Mouse (Mus musculus) heart, postnatal 14 days (tissue): ENCODE results near the gene Ift57. TPM values are rescaled to one million over a fixed set of nuclear protein-coding genes. Genes with fewer than 3 reads are reported as not detected.

Experiments used
- DNase-seq, 2 experiments: peaks; one replicate each; pipeline ENCODE4 v3.0.0; 2021 to 2022
- intact Hi-C: fragments of 180-260 bp; cut with DNase I; formaldehyde crosslinking; loops from one replicate; pipeline ENCODE4 v1.15.1; 2025
- long read RNA-seq, 2 experiments: library from polyadenylated mRNA; stranded (forward); transcript quantifications; one replicate each; pipeline ENCODE4 v2.0.0; 2021
- total RNA-seq, 2 experiments: library from RNA; stranded (reverse); gene quantifications; 2 replicates each; pipeline ENCODE4 v1.2.3; 2021

The Ift57 gene
- 10 to 100 TPM; 10.9 to 13.0 TPM for total RNA-seq
- long read RNA-seq, experiment 1, transcript Ift57-201 (11 exons, 2,601 nt) = major isoform, 20 of 25 reads
- long read RNA-seq, experiment 1, partial matches to known transcripts = 2 of 25 reads
- long read RNA-seq, experiment 1, other reads (novel, unspliced or antisense) = 2 of 25 reads
- long read RNA-seq, experiment 2, transcript Ift57-201 (11 exons, 2,601 nt) = major isoform, 19 of 23 reads
- long read RNA-seq, experiment 2, partial matches to known transcripts = 0 of 23 reads
- long read RNA-seq, experiment 2, other reads (novel, unspliced or antisense) = 4 of 23 reads

- intact Hi-C loops = loop anchor here (5.0 kb wide), 1 partner anchor 158 kb away; no protein-coding TSS in a partner anchor
- peak; percentile 98 to 99 for DNase-seq
Measured at GRCm38 (mm10) chr16:49698620-49699525, at the start of gene Ift57. Gene Ift57 (plus strand): TSS chr16:49699233.

DNA sequence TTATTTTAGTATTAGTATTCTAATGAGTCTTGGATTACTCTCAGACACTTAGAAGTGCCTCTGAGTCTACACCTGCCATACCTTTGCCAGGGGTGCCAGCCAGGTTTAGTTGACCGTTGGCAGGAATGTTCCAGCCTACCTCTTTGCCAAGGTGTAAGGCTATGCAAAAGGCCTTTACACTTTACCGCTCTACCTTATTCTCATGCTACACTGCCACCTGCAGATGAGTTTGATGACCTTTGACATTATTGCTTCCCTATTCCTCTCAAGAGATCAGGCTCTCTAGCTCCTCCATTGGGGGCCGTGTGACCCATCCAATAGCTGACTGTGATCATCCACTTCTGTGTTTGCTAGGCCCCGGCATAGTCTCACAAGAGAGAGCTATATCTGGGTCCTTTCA, 41.9 kb upstream of the Ift57 start:
- DNase-seq = no peak
- intact Hi-C loops = no loop called here

GRCm38 (mm10) chr16:49658029-49658428, 41.0 kb upstream of the Ift57 start:
- no peak for DNase-seq
- intact Hi-C loops = no loop called here

DNA sequence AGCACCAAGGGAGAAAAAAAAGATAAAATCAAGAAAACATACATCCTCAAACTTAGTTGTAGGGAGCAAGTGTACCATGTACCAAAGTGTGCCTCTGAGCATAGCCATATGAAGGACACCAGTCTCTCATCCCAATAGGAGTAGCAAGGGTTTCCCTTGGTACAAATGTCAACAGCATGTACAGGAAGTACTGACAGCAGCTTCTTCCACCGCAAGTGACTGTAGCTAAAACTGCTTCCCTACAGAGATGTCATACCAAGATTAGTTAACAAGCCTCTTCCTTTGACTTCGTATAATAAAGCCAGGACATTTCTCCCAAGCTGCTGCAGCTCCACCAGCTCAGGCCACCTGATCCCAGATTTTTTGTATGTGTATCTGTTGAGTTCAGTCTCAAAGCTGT, 39.9 kb upstream of the Ift57 start:
- intact Hi-C loops = no loop called here
- no peak for DNase-seq

DNA sequence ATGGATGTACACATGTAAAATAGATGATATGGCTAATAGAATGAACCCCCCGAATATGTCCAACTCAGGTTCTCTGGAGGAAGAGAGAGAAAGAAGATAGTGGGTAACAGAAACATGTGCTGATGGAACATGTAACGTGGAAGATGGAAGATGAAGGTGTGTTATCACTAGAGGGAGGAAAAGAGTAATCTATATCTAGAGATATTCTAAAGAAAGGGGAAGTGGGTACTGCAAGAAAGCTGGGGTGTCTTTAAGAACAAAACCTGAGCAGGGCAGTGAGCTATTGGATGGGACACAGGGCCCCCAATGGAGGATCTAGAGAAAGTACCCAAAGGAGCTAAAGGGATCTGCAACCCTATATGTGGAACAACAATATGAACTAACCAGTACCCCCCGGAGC, 38.9 kb upstream of the Ift57 start:
- intact Hi-C loops = no loop called here
- DNase-seq = no peak

DNA sequence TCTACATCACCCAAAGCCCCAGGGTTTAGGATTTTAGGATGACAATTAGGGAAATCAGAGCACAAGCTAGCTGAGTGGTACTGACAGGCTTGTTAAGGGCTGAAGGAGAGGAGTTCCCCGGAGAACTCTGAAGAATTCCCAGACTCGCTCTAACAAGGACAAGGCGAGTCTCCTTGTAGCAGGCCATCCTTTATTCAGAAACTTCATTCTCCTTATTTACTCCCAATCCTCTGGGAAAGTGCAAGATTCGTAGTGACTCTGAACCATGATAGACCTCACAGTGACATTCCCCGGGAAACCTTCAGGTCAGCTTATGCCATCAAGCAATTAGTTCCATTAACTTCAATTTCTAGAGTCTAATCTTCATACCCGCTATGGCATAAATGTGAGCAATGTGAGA, 36.8 kb upstream of the Ift57 start:
- no peak for DNase-seq
- intact Hi-C loops = no loop called here

GRCm38 (mm10) chr16:49664677-49665076, 34.4 kb upstream of the Ift57 start:
- DNase-seq = no peak

GRCm38 (mm10) chr16:49679666-49680065, 19.4 kb upstream of the Ift57 start:
- DNase-seq = no peak
- intact Hi-C loops = no loop called here

More at GRCm38 (mm10) chr16:49664677-49665076, 34.4 kb upstream of the Ift57 start:
- intact Hi-C loops = no loop called here

GRCm38 (mm10) chr16:49684961-49685360, 14.1 kb upstream of the Ift57 start:
- no peak for DNase-seq
- intact Hi-C loops = no loop called here

- intact Hi-C loops = loop anchor here (5.0 kb wide), 1 partner anchor 157 kb away; no protein-coding TSS in a partner anchor
- DNase-seq = no peak
Measured at GRCm38 (mm10) chr16:49699821-49700220, 788 bp downstream of the Ift57 start.

GRCm38 (mm10) chr16:49708074-49708473, 9.0 kb downstream of the Ift57 start:
- intact Hi-C loops = no loop called here
- no peak for DNase-seq

DNA sequence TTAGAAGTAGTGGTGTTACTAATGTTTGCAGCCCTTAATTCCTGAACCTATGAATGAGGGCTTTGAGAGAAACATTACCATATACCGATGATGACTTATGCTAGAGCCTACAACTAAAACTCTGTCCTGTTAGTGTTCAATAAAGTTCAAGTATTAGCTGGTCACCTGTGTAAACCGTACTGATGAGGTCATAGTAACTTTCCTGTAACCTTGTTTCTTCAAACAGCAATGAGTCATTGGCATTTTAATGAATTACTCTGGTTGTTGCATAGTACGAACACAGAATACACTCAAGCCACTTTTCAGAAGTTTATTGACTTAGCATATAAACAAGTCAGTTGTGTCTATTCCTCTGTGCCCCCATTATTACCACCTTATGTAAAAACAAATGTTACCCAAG, 11.2 kb downstream of the Ift57 start:
- intact Hi-C loops = no loop called here
- DNase-seq = no peak

DNA sequence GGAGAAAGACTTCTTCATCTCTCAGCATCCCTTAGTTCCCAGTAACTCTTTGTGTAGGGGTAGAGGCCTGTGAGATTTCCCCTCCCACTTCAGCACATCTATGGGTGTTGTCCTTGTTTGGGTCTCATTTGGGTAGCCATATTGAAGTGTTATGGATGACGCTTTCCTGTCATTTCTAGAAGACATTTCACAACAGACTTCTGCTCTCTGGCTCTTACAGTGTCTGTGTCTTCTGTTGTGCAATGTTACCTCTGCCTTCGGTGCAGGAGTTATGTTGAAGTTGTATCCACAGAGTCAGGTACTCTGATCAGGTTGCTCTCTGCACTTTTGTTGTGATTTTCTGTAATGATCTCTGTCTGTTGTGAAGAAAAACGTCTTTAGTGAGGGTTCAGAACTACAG, 14.3 kb downstream of the Ift57 start:
- DNase-seq = no peak
- intact Hi-C loops = no loop called here

DNA sequence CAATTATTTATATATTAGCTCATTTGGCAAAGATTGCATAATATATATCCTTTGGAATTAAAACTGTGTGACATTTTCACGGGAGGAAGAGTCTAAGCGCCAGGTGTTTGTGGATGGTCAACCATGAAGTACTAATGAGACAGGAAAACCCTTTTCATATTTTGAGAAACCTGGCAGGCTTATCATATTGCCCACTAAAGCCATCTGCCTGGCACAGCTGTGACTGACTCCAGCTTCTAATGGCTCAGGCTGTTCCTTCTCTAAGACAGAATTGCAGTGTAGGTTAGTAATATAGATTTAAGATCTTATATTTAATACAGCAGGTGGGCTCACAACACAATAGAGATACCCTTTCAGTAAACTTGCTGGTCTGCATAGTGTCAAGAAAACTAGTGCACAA, 21.6 kb downstream of the Ift57 start:
- DNase-seq = no peak
- intact Hi-C loops = no loop called here

GRCm38 (mm10) chr16:49721678-49722077, 22.6 kb downstream of the Ift57 start:
- DNase-seq = peak; percentile 13 to 25
- intact Hi-C loops = no loop called here

- intact Hi-C loops = no loop called here
- DNase-seq = peak in 1 of 2 experiments; percentile 8
Measured at GRCm38 (mm10) chr16:49723222-49723621, 24.2 kb downstream of the Ift57 start.

DNA sequence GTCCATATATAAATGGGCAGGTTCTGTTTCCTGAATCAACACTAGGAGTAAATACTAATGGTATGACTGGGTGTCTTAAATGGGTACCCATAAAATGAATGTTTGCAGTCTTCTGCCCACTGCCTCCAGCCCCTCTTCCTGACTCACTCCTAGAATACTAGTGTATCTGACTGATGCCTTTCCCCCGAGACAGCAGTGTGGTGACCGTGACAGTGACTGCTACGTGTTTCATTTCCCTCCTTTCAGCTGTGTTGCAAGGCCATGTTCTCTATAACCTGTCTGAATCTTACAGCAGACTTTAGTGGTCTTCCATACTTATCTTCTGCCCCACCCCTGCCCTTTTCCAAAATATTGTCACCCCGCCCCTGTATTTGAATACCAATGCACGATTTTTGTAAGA, 25.2 kb downstream of the Ift57 start:
- intact Hi-C loops = no loop called here
- no peak for DNase-seq

DNA sequence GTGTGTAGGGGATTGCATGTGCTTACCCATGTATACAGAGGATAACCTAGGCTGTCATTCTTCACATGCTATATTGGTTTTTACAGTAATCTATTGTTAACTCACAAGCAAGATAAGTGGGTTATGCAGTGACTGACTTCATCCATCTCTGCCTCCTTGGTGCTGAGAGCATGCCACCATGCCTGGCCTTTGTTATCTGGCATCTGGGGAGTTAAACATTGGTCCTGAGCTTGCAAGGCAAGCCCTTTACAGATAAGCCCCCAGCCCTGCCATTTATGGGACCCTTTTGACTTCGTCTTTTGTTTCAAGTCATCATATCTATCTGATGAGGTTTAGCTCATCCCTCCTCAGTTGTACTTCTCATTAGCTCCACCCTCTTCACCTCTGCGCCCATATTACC, 25.9 kb downstream of the Ift57 start:
- intact Hi-C loops = no loop called here
- DNase-seq = no peak

GRCm38 (mm10) chr16:49725446-49725845, 26.4 kb downstream of the Ift57 start:
- intact Hi-C loops = no loop called here
- no peak for DNase-seq

- intact Hi-C loops = no loop called here
- DNase-seq = no peak
Measured at GRCm38 (mm10) chr16:49726216-49726615, 27.2 kb downstream of the Ift57 start.

DNA sequence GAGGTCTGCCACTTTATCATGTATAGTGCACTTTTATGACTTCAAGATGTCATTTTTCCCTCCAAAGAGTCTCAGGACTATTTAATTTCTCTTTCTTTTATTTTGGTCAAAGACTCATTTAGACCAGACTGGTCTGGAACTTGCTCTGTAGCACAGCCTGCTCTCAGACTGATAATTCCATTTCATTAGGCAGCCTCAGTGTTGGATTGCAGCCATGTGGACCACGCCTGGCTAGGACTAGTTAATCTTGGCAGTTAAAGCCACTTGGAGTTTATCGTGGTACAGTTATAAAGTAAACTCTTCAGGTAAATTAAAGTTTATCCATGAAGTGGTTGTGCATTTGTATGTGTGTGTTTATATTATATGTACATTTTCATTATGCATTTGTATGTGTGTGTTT, 27.7 kb downstream of the Ift57 start:
- intact Hi-C loops = no loop called here
- DNase-seq = no peak

DNA sequence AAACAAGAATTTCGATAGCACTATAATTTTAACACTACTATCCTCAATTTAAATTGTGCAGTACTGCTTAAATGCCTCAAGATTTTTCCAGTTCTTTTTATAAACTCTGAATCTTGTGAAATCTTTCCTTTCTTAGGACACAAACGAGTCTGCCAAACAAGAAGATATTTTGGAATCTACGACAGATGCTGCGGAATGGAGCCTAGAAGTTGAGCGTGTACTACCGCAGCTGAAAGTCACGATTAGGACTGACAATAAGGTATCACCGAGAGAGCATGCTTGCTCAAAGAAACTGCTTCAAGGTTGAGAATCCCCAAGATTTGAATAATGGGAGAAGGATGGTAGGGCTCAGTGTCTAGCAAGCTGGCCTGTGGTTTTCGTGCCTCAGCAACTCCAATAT, 37.5 kb downstream of the Ift57 start:
- DNase-seq = no peak
- intact Hi-C loops = no loop called here
